Mouse (Mus musculus) thymus, adult 2 months (tissue): ENCODE results near the gene Nhlh2.

Experiments
- CTCF ChIP-seq: fragments of 200-500 bp; IDR thresholded peaks from 2 replicates; pipeline ENCODE4 v1.5.1; 2012; ENCODE audit warnings: mild to moderate bottlenecking, control low read depth, low read length, moderate library complexity, borderline replicate concordance; ENCODE audit not compliant: control insufficient read depth, poor library complexity, insufficient read depth; ENCODE audit errors: extremely low read depth
- POLR2A ChIP-seq: fragments of 200-500 bp; IDR thresholded peaks from 2 replicates; pipeline ENCODE4 v1.6.1; 2012; ENCODE audit warnings: mild to moderate bottlenecking, low read length, control low read depth, moderate library complexity; ENCODE audit not compliant: control insufficient read depth, poor library complexity, insufficient read depth; ENCODE audit errors: extremely low read depth

GRCm38 (mm10) chr3:102009926-102010381, at the start of gene Nhlh2:
- TF ChIP-seq POLR2A (no peak), CTCF (no peak)
